13 mouse cellular contexts compared by ENCODE assay signal in genomic region chr5:25773921-25774790, GRCm38 (mm10). TPM values are rescaled to one million over a fixed set of nuclear protein-coding genes. Genes with fewer than 3 reads are reported as not detected.
DNase-seq lines count a peak whose midpoint lies in the region; ATAC-seq and TF ChIP-seq lines count a peak whose summit lies in the region.
"Had no signal": no experiment of that assay in that cellular context is flagged by ENCODE, and none has a peak within 500 bp of the region (broad histone marks: within the 10 kb centered on the region; RNA-seq: fewer than 3 reads in every experiment).

No protein-coding gene starts in this region.

- no peak overlapping the region for H3K4me2 ChIP-seq in forebrain, postnatal 0 days (ENCODE audit: low read depth)
- no peak overlapping the region for H3K4me2 ChIP-seq in midbrain, embryonic 13.5 days (replicated peaks)
- H3K4me2 ChIP-seq: hindbrain, embryonic 12.5 days; midbrain, embryonic 12.5 days had no signal

- peak; percentile 66 for DNase-seq in forebrain, postnatal 0 days
- no peak for DNase-seq in forebrain, embryonic 10.5 days (ENCODE audit: extremely low spot score, low spot score)
- peak; percentile 7 for DNase-seq in midbrain, embryonic 10.5 days (ENCODE audit: low spot score)
- peak; percentile 30 to 64 for DNase-seq in layer of hippocampus, postnatal 14 days (ENCODE audit: low spot score in 2 of 2)
- DNase-seq in right cerebral cortex, postnatal 36 days (ENCODE audit: low spot score in 2 of 2) = peak; percentile 77 to 88
- DNase-seq in retina, embryonic 14.5 days (ENCODE audit: low spot score) = no peak
- DNase-seq in kidney, postnatal 36 days = no peak
- DNase-seq: cerebellum, postnatal 10 days; lung, adult 2 months; thymus, adult 2 months had no signal

- no peaks in the 10 kb centered on the region for H3K27me3 ChIP-seq in forebrain, postnatal 0 days (ENCODE audit: insufficient read depth, low read length)
- no peaks in the 10 kb centered on the region for H3K27me3 ChIP-seq in forebrain, embryonic 10.5 days (ENCODE audit: poor library complexity, severe bottlenecking)
- H3K27me3 ChIP-seq in midbrain, embryonic 10.5 days (ENCODE audit: low read depth, poor library complexity, severe bottlenecking) = no peaks in the 10 kb centered on the region
- H3K27me3 ChIP-seq in midbrain, embryonic 13.5 days = no peaks in the 10 kb centered on the region
- H3K27me3 ChIP-seq: hindbrain, embryonic 12.5 days; midbrain, embryonic 12.5 days had no signal

- 50% methylated on average over 13 of the region's 13 CpGs for WGBS in forebrain, postnatal 0 days
- 87% methylated on average over 13 of the region's 13 CpGs for WGBS in forebrain, embryonic 10.5 days
- WGBS in midbrain, embryonic 10.5 days = 82% methylated on average over 13 of the region's 13 CpGs
- 81% methylated on average over 13 of the region's 13 CpGs for WGBS in midbrain, embryonic 13.5 days

- no peak overlapping the region for H3K9ac ChIP-seq in forebrain, postnatal 0 days
- no peak overlapping the region for H3K9ac ChIP-seq in midbrain, embryonic 13.5 days (replicated peaks)
- H3K9ac ChIP-seq: hindbrain, embryonic 12.5 days; midbrain, embryonic 12.5 days had no signal

- no peak for TF ChIP-seq CTCF in forebrain, postnatal 0 days (IDR thresholded peaks at IDR 0.05; ENCODE audit: low read depth)

- H3K36me3 ChIP-seq in forebrain, postnatal 0 days (ENCODE audit: insufficient read depth) = no peaks in the 10 kb centered on the region
- H3K36me3 ChIP-seq in forebrain, embryonic 10.5 days (replicated peaks) = peaks cover 7% of the 10 kb centered on the region; the same call in 1 of the 2 replicates
- H3K36me3 ChIP-seq in midbrain, embryonic 10.5 days = no peaks in the 10 kb centered on the region
- no peaks in the 10 kb centered on the region for H3K36me3 ChIP-seq in midbrain, embryonic 13.5 days
- H3K36me3 ChIP-seq: hindbrain, embryonic 12.5 days; midbrain, embryonic 12.5 days had no signal

- H3K27ac ChIP-seq in forebrain, postnatal 0 days (ENCODE audit: low read depth, low read length) = peak overlapping the region; percentile 74
- H3K27ac ChIP-seq in forebrain, embryonic 10.5 days = no peak overlapping the region
- H3K27ac ChIP-seq in midbrain, embryonic 10.5 days (replicated peaks) = no peak overlapping the region
- H3K27ac ChIP-seq in midbrain, embryonic 13.5 days = no peak overlapping the region
- H3K27ac ChIP-seq: hindbrain, embryonic 12.5 days; midbrain, embryonic 12.5 days had no signal

- H3K4me1 ChIP-seq in forebrain, postnatal 0 days (ENCODE audit: insufficient read depth) = 0 out of 2 replicates have a peak, but pooled peaks cover 2% of the 10 kb centered on the region
- H3K4me1 ChIP-seq in forebrain, embryonic 10.5 days = no peaks in the 10 kb centered on the region
- H3K4me1 ChIP-seq in midbrain, embryonic 10.5 days = no peaks in the 10 kb centered on the region
- no peaks in the 10 kb centered on the region for H3K4me1 ChIP-seq in midbrain, embryonic 13.5 days (replicated peaks)
- H3K4me1 ChIP-seq: hindbrain, embryonic 12.5 days; midbrain, embryonic 12.5 days had no signal

- H3K9me3 ChIP-seq in forebrain, postnatal 0 days (ENCODE audit: low read length) = no peaks in the 10 kb centered on the region
- H3K9me3 ChIP-seq in forebrain, embryonic 10.5 days = peaks cover 11% of the 10 kb centered on the region; the same call in 1 of the 2 replicates
- peaks cover 16% of the 10 kb centered on the region; the same call in 1 of the 2 replicates for H3K9me3 ChIP-seq in midbrain, embryonic 10.5 days (replicated peaks)
- peaks cover 15% of the 10 kb centered on the region; the same call in 1 of the 2 replicates for H3K9me3 ChIP-seq in midbrain, embryonic 13.5 days

- H3K4me3 ChIP-seq in forebrain, postnatal 0 days (ENCODE audit: low read depth, low read length) = no peak overlapping the region
- H3K4me3 ChIP-seq in forebrain, embryonic 10.5 days = no peak overlapping the region
- no peak overlapping the region for H3K4me3 ChIP-seq in midbrain, embryonic 10.5 days
- no peak overlapping the region for H3K4me3 ChIP-seq in midbrain, embryonic 13.5 days (replicated peaks)
- H3K4me3 ChIP-seq: hindbrain, embryonic 12.5 days; midbrain, embryonic 12.5 days had no signal

- peak; percentile 94 for ATAC-seq in forebrain, postnatal 0 days
- ATAC-seq in midbrain, embryonic 13.5 days = no peak

RNA-seq across cellular contexts. Expression of gene Actr3b, which starts 14.4 kb away (rescaled TPM):
- 31.4 and 45.5 TPM in 2 replicates for total RNA-seq in forebrain, postnatal 0 days (2014; rRNA removed)
- 90.9 and 107 TPM in 2 replicates for polyA plus RNA-seq in forebrain, postnatal 0 days (2015; fragmentation: Nextera tagmentation; extraction: Ambion mirVana)
- polyA plus RNA-seq in forebrain, embryonic 10.5 days (2016; fragmentation: Nextera tagmentation; extraction: Ambion mirVana) = 11.0 and 11.7 TPM in 2 replicates
- polyA plus RNA-seq in midbrain, embryonic 10.5 days (2016; fragmentation: Nextera tagmentation; extraction: Ambion mirVana) = 7.0 and 7.2 TPM in 2 replicates
- 13.6 and 15.2 TPM in 2 replicates for polyA plus RNA-seq in midbrain, embryonic 13.5 days (2015; fragmentation: Nextera tagmentation; extraction: Ambion mirVana)
- total RNA-seq in layer of hippocampus, postnatal 14 days (2021) = 100 to 1,000 TPM; 189 to 198 TPM

Comparison
In these comparisons a context has a peak if more than half of its experiments do, and no peak if none do; other contexts are left out.
1. DNase-seq: peak in forebrain, postnatal 0 days (single experiment), midbrain, embryonic 10.5 days (single experiment), layer of hippocampus, postnatal 14 days (2 of 2) and right cerebral cortex, postnatal 36 days (2 of 2); none in forebrain, embryonic 10.5 days (single experiment), retina, embryonic 14.5 days (single experiment) and kidney, postnatal 36 days (0 of 2).